Mouse (Mus musculus) lung, postnatal 0 days (tissue): Measurements from ENCODE around the gene Rims4. TPM values are rescaled to one million over a fixed set of nuclear protein-coding genes. Genes with fewer than 3 reads are reported as not detected.

Experiments used
- ATAC-seq: fragments of 200-750 bp; cut with Nextera tagmentation; 2 replicates; pipeline ENCODE4 v1.8.0; 2017; ENCODE audit warnings: moderate library complexity
- DNase-seq: peaks from one replicate; pipeline ENCODE4 v3.0.0-alpha.2; 2016; ENCODE audit warnings: low spot score
- H3K27ac ChIP-seq: fragments of 300-500 bp; sonication (generic); 2 replicates; pipeline ENCODE4 v1.5.1; 2014; ENCODE audit warnings: antibody characterized with exemption, mild to moderate bottlenecking, low read length, mixed read lengths
- H3K27me3 ChIP-seq: fragments of 300-500 bp; sonication (generic); replicated peaks from 2 replicates; pipeline ENCODE4 v1.6.1; 2014; ENCODE audit warnings: low read length, mixed read lengths; ENCODE audit not compliant: insufficient read depth
- H3K36me3 ChIP-seq: fragments of 300-500 bp; sonication (generic); 2 replicates; pipeline ENCODE4 v1.6.1; 2014; ENCODE audit warnings: low read length, mixed read lengths; ENCODE audit not compliant: insufficient read depth
- H3K4me1 ChIP-seq: fragments of 300-500 bp; sonication (generic); 2 replicates; pipeline ENCODE4 v1.6.1; 2014; ENCODE audit warnings: antibody characterized with exemption, low read depth, low read length, mixed read lengths; ENCODE audit not compliant: insufficient read depth
- H3K4me2 ChIP-seq: fragments of 300-500 bp; sonication (generic); replicated peaks from 2 replicates; pipeline ENCODE4 v1.6.1; 2014; ENCODE audit warnings: low read depth, mild to moderate bottlenecking, low read length, moderate library complexity, mixed read lengths
- H3K4me3 ChIP-seq: fragments of 300-500 bp; sonication (generic); 2 replicates; pipeline ENCODE4 v1.5.1; 2014; ENCODE audit warnings: low read depth, low read length
- H3K9ac ChIP-seq: fragments of 300-500 bp; sonication (generic); replicated peaks from 2 replicates; pipeline ENCODE4 v1.6.1; 2014; ENCODE audit warnings: low read depth, mild to moderate bottlenecking
- H3K9me3 ChIP-seq: fragments of 300-500 bp; sonication (generic); 2 replicates; pipeline ENCODE4 v1.6.1; 2016; ENCODE audit warnings: low read length, mixed read lengths
- CTCF ChIP-seq: IDR thresholded peaks from 2 replicates; pipeline ENCODE4 v1.5.1; 2016; ENCODE audit warnings: antibody characterized with exemption, mild to moderate bottlenecking
- EP300 ChIP-seq: IDR thresholded peaks from 2 replicates; pipeline ENCODE4 v1.6.1; 2016; ENCODE audit warnings: antibody characterized with exemption, mild to moderate bottlenecking, control low read depth
- WGBS: fragments of 180-500 bp; shearing (Covaris S2); extraction: QIAGEN DNeasy Blood & Tissue Kit; methylation state at CpG from one replicate; pipeline ENCODE4 v1.1.7; 2014; 5-methylcytosine and 5-hydroxymethylcytosine counted together
- polyA plus RNA-seq: library from polyadenylated mRNA; unstranded; fragments of >200 nt; fragmentation: Nextera tagmentation; extraction: Ambion mirVana; gene quantifications from 2 replicates; pipeline ENCODE4 v1.2.1, GENCODE M21; 2015

Gene Rims4
- polyA plus RNA-seq, 1 experiment from 2014 or later: 0.06 TPM

- no peaks in the 10 kb centered on the region for H3K9me3 ChIP-seq
- H3K4me2 ChIP-seq: no peak overlapping the region
- H3K9ac ChIP-seq: no peak overlapping the region
- H3K4me3 ChIP-seq: no peak overlapping the region
- 60% methylated on average over 6 of the region's 6 CpGs for WGBS
- H3K4me1 ChIP-seq: no peaks in the 10 kb centered on the region
- TF ChIP-seq EP300 (no peak), CTCF (no peak)
- peak; percentile 71 for DNase-seq
- no peaks in the 10 kb centered on the region for H3K27me3 ChIP-seq
- peak; percentile 67 for ATAC-seq
- H3K27ac ChIP-seq: no peak overlapping the region
- no peaks in the 10 kb centered on the region for H3K36me3 ChIP-seq
Observed at GRCm38 (mm10) chr2:163880891-163881290, 37.6 kb downstream of the Rims4 start.

GRCm38 (mm10) chr2:163876830-163877498 lies 41.5 kb downstream of the Rims4 start:
- no peak for TF ChIP-seq EP300
- no peak for TF ChIP-seq CTCF
- 57% methylated on average over 14 of the region's 14 CpGs for WGBS
- Histone ChIP-seq H3K4me2 (no peak overlapping the region), H3K4me3 (no peak overlapping the region), H3K4me1 (no peaks in the 10 kb centered on the region), H3K9me3 (no peaks in the 10 kb centered on the region), H3K27ac (no peak overlapping the region), H3K36me3 (no peaks in the 10 kb centered on the region), H3K27me3 (no peaks in the 10 kb centered on the region), H3K9ac (no peak overlapping the region)
- no peak for ATAC-seq
- no peak for DNase-seq

GRCm38 (mm10) chr2:163875484-163875883 lies 43.0 kb downstream of the Rims4 start:
- H3K4me2 ChIP-seq: no peak overlapping the region
- WGBS: 79% methylated on average over 5 of the region's 7 CpGs
- DNase-seq (no peak), ATAC-seq (no peak)
- H3K27me3 ChIP-seq: no peaks in the 10 kb centered on the region
- no peaks in the 10 kb centered on the region for H3K4me1 ChIP-seq
- no peaks in the 10 kb centered on the region for H3K9me3 ChIP-seq
- no peak overlapping the region for H3K9ac ChIP-seq
- H3K4me3 ChIP-seq: no peak overlapping the region
- TF ChIP-seq CTCF (no peak), EP300 (no peak)
- no peak overlapping the region for H3K27ac ChIP-seq
- no peaks in the 10 kb centered on the region for H3K36me3 ChIP-seq

GRCm38 (mm10) chr2:163874877-163875276 lies 43.6 kb downstream of the Rims4 start:
- ATAC-seq (no peak), DNase-seq (no peak)
- Histone ChIP-seq H3K27ac (no peak overlapping the region), H3K9ac (no peak overlapping the region), H3K4me2 (no peak overlapping the region), H3K9me3 (no peaks in the 10 kb centered on the region), H3K4me3 (no peak overlapping the region), H3K36me3 (no peaks in the 10 kb centered on the region), H3K27me3 (no peaks in the 10 kb centered on the region), H3K4me1 (no peaks in the 10 kb centered on the region)
- TF ChIP-seq CTCF: no peak
- no peak for TF ChIP-seq EP300
- WGBS: 46% methylated on average over 5 of the region's 5 CpGs

DNA sequence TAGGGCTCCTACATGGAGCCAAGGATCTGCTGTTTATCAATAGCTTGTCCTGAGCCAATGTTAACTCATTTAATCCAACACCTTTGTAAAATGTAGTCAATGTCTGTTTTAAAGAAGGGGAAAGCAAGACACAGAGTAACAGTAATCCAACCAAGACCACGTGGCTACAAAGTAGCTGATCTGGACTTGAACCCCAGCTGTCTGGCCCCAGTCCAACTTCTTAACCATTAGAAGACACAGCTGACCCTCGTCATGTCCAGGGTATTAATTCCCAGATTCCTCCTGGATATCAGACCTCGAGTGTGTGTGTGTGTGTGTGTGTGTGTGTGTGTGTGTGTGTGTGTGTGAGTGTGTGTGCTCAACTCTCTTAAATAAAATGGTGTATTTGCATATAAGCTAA lies 46.6 kb downstream of the Rims4 start:
- H3K4me1 ChIP-seq: no peaks in the 10 kb centered on the region
- 36% methylated on average over 3 of the region's 3 CpGs for WGBS
- DNase-seq (no peak), ATAC-seq (no peak)
- no peak overlapping the region for H3K9ac ChIP-seq
- H3K36me3 ChIP-seq: no peaks in the 10 kb centered on the region
- no peak overlapping the region for H3K27ac ChIP-seq
- H3K9me3 ChIP-seq: no peaks in the 10 kb centered on the region
- H3K27me3 ChIP-seq: no peaks in the 10 kb centered on the region
- H3K4me2 ChIP-seq: no peak overlapping the region
- no peak for TF ChIP-seq EP300
- TF ChIP-seq CTCF: no peak
- H3K4me3 ChIP-seq: no peak overlapping the region

- no peaks in the 10 kb centered on the region for H3K9me3 ChIP-seq
- H3K27ac ChIP-seq: no peak overlapping the region
- H3K4me1 ChIP-seq: no peaks in the 10 kb centered on the region
- H3K27me3 ChIP-seq: no peaks in the 10 kb centered on the region
- H3K9ac ChIP-seq: no peak overlapping the region
- 79% methylated on average over 4 of the region's 4 CpGs for WGBS
- no peak overlapping the region for H3K4me2 ChIP-seq
- no peak overlapping the region for H3K4me3 ChIP-seq
- ATAC-seq (no peak), DNase-seq (no peak)
- H3K36me3 ChIP-seq: no peaks in the 10 kb centered on the region
- no peak for TF ChIP-seq CTCF
- TF ChIP-seq EP300: no peak
Observed at GRCm38 (mm10) chr2:163871266-163871665, 47.2 kb downstream of the Rims4 start.

- ATAC-seq: no peak
- no peaks in the 10 kb centered on the region for H3K36me3 ChIP-seq
- H3K9ac ChIP-seq: no peak overlapping the region
- no peaks in the 10 kb centered on the region for H3K27me3 ChIP-seq
- no peaks in the 10 kb centered on the region for H3K9me3 ChIP-seq
- no peaks in the 10 kb centered on the region for H3K4me1 ChIP-seq
- no peak overlapping the region for H3K4me2 ChIP-seq
- no peak for DNase-seq
- TF ChIP-seq CTCF (no peak), EP300 (no peak)
- WGBS: 47% methylated on average over 5 of the region's 5 CpGs
- H3K4me3 ChIP-seq: no peak overlapping the region
- H3K27ac ChIP-seq: no peak overlapping the region
Observed at GRCm38 (mm10) chr2:163869783-163870182, 48.7 kb downstream of the Rims4 start.
